Mouse (Mus musculus): Measurements from ENCODE around the gene Kctd14.
A peak's percentile ranks its signal among the peaks of the same experiment; 100 is the strongest.

The Kctd14 gene

DNA sequence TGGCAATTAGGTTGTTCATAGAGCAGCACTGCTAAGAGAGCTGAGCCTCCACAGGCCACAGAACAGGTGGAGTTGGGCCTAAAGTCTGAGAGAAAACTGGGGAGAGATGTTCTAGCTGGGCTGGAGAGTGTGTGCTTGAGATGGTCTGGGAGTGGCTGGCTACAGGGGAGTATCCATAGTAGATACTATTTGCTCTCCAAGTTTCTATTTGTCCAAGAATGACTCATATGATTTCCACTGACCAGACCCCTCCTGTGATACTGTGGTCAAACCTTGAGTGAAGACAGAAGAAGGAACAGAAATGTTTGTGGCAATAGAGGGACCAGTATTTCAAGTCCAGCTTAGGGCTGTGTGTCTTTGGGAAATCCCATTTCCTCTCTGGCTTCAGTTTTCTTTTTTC is 12.1 kb upstream of the Kctd14 start:
- DNase-seq (ENCODE audit: low spot score in 2 of 2) = no peak

DNA sequence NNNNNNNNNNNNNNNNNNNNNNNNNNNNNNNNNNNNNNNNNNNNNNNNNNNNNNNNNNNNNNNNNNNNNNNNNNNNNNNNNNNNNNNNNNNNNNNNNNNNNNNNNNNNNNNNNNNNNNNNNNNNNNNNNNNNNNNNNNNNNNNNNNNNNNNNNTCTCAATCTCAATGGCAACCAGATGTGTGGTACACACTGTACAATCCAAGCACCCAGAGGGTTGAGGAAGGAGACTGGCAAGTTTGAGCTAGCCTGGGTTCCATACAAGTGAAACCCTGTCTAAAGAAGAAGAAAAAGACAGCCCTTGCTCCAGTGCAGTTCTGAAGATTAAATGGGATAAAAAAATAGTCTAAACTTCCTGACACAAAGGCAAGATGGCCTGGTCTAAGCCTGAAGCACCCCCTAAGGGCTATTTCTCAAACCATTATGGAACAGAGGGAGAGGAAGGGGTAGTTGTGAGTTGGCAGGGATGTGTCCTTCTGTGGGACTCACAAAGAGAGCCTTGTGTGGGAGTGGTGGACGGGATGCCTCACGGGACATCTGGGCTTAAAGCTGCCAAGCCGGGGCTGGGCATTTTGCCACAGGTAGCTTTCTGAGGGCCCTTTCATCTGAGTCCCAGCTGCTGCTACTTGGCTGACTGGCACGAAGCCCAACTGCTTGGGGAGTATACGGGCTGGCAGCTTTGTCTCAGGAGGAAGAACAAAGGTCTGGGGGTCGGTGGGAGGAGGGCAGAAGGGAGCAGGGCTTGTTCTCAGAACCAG is 4.8 kb upstream of the Kctd14 start:
- peak; percentile 91 to 94 for DNase-seq (ENCODE audit: low spot score in 2 of 2)

DNA sequence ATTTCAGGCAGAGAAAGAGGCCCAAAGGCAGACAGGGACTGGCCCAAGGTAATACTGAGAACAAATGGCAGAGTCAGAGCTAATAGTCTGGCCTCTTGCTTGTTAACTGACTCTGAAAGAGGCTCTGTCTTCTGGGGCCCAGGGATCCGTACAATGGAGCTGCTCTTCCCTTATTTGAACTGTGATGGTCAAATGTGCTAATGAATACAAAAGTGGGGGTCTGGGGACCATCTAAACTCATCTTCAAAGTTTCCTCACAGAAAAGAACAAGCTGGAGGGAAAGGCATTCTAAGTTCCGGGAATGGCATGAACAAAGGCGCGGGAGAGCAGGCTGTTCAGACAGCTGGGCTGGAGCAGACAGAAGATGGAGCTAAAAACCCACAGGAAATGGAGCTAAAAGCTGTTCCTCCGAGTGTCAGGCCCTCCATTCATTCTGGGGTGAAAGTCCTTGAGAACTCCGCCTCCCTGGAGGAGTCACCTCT is 4.0 kb upstream of the Kctd14 start:
- no peak for DNase-seq (ENCODE audit: low spot score in 2 of 2)

- DNase-seq (ENCODE audit: low spot score in 2 of 2) = no peak
Observed at GRCm38 (mm10) chr7:97452196-97452595, 1.1 kb downstream of the Kctd14 start.

- no peak for DNase-seq (ENCODE audit: low spot score in 2 of 2)
Observed at GRCm38 (mm10) chr7:97453141-97453921, 2.2 kb downstream of the Kctd14 start.

DNA sequence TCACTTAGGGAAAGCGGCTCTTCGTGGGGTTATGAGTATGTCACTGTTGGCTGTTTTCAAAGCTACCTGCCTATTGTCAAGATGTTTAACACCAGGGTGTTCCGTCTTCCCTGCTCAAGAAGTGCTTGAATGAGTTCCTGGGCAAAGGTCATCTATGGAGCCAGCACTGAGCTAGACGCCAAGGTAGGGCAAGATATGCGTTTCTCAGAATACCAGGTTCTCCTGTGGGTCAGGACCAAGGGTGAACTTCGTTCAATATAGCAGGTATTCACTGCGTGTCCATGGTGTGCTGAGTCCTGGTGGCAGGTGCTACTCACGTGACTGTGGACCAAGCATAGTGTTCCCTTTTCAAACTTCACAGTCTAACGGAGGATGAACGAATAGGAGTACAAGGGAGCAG is 3.7 kb downstream of the Kctd14 start:
- no peak for DNase-seq (ENCODE audit: low spot score in 2 of 2)

DNA sequence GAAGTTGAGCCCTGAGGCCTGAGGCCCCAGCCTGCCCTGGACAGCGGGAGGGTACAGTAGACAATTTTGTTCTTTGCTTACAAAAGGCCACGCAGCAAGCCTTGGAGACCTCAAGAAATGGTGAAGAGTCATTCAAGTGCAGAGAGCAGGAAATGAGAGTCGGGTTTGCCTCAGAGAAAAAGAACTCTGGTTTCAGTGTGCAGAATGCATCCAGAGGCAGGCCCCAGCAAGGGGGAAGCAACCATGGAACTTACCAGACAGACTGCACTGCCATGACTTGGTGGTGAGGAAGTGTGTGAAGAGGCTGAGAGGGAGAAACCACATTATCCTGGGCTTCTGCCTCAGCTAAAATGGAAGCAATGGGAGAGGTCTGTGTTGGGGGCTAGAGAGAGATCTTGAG is 4.5 kb downstream of the Kctd14 start:
- no peak for DNase-seq (ENCODE audit: low spot score in 2 of 2)

- no peak for DNase-seq (ENCODE audit: low spot score in 2 of 2)
Observed at GRCm38 (mm10) chr7:97473001-97473400, 21.9 kb downstream of the Kctd14 start.

- no peak for DNase-seq (ENCODE audit: low spot score in 2 of 2)
Observed at GRCm38 (mm10) chr7:97479349-97479748, 28.2 kb downstream of the Kctd14 start.

- DNase-seq (ENCODE audit: low spot score in 2 of 2) = no peak
Observed at GRCm38 (mm10) chr7:97480290-97480689, 29.2 kb downstream of the Kctd14 start.

- peak; percentile 89 to 90 for DNase-seq (ENCODE audit: low spot score in 2 of 2)
Observed at GRCm38 (mm10) chr7:97480821-97481339, 29.8 kb downstream of the Kctd14 start, which contains the start of gene Ints4. Gene Ints4, plus strand, starts transcription at chr7:97480956.

GRCm38 (mm10) chr7:97483378-97483777 is 32.3 kb downstream of the Kctd14 start:
- DNase-seq (ENCODE audit: low spot score in 2 of 2) = no peak

GRCm38 (mm10) chr7:97491157-97491556 is 40.0 kb downstream of the Kctd14 start:
- no peak for DNase-seq (ENCODE audit: low spot score in 2 of 2)

DNA sequence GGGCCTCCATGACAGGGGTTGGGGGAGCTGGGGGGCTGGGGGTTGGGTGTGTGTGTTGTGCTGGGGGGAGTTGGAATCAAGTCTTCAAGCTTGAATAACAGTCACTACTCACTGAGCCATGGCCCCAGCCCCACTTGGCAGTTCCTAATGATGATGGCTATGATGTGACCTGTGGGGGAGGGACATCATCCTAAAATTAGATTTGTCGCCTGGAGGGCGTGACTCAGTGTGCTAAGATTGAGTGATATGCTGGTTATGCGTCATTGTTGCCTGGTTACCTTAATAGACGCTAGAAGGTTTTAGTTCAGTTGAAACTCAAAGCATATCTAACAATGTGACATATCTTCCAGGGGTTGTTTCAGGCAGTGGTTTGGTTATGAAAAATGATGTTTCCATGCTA is 41.3 kb downstream of the Kctd14 start:
- DNase-seq (ENCODE audit: low spot score in 2 of 2) = no peak

- no peak for DNase-seq (ENCODE audit: low spot score in 2 of 2)
Observed at GRCm38 (mm10) chr7:97495052-97495451, 43.9 kb downstream of the Kctd14 start.

DNA sequence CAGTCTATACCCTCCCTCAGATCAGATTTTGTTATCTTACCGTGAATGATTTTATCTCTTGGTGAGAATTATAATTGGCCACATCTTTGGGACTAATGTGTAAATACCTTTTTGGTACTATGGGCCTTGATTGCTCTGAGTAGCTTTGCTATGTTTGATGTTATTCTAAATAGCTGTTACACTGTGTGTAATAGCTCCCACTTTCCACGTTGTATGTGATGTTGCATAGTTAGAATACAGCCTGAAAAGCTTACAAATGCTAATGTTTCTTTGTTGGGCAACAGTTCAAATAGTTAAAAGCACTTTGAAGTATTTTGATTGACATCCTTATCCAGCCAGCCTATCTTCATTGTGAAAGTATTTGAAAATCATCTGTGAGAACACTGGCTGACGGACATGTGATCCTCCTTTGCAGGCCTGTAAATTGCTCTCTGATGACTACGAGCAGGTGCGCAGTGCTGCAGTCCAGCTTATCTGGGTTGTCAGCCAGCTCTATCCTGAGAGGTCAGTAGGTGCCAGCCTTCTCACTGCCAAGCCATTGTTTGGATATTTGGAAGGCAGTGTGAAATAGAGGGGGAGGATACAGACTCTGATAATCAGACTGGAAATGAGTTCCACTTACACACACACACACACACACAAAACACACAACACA is 49.6 kb downstream of the Kctd14 start:
- no peak for DNase-seq (ENCODE audit: low spot score in 2 of 2)
